Mouse (Mus musculus) cerebellum, adult 2 months (tissue): Measurements from ENCODE around the gene Aqp6. TPM values are rescaled to one million over a fixed set of nuclear protein-coding genes. Genes with fewer than 3 reads are reported as not detected.

Experiments
- DNase-seq, 2 experiments: peaks; one replicate each; pipeline ENCODE4 v3.0.0; 2021
- H3K27ac ChIP-seq: fragments of 200-500 bp; 2 replicates; pipeline ENCODE4 v1.5.1; 2012; ENCODE audit warnings: low read length, control low read depth, inconsistent platforms; ENCODE audit not compliant: insufficient read depth
- H3K27me3 ChIP-seq: fragments of 200-500 bp; 2 replicates; pipeline ENCODE4 v1.6.1; 2012; ENCODE audit warnings: inconsistent platforms, mild to moderate bottlenecking, low read length, moderate library complexity; ENCODE audit not compliant: control insufficient read depth, insufficient read depth
- H3K4me1 ChIP-seq: fragments of 200-500 bp; 2 replicates; pipeline ENCODE4 v1.6.1; 2011; ENCODE audit warnings: low read length; ENCODE audit not compliant: control insufficient read depth, insufficient read depth
- H3K4me3 ChIP-seq: fragments of 200-500 bp; replicated peaks from 2 replicates; pipeline ENCODE3; 2011; ENCODE audit warnings: mild to moderate bottlenecking, low read depth, low read length, control low read depth; ENCODE audit not compliant: insufficient read depth
- CTCF ChIP-seq: fragments of 200-500 bp; IDR thresholded peaks from 2 replicates; pipeline ENCODE4 v1.5.1; 2011; ENCODE audit warnings: low read depth, mild to moderate bottlenecking, control low read depth, low read length, moderate library complexity, borderline replicate concordance; ENCODE audit not compliant: insufficient read depth
- POLR2A ChIP-seq: fragments of 200-500 bp; IDR thresholded peaks from 2 replicates; pipeline ENCODE4 v1.6.1; 2011; ENCODE audit warnings: low read length, control low read depth, borderline replicate concordance; ENCODE audit not compliant: insufficient read depth
- WGBS: fragments of 180-500 bp; shearing (Covaris S2); methylation state at CpG from one replicate; pipeline ENCODE4 v1.1.7; 2018; 5-methylcytosine and 5-hydroxymethylcytosine counted together
- polyA plus RNA-seq: library from polyadenylated mRNA; depleted of rRNA; stranded (reverse); fragments of >200 nt; gene quantifications from 2 replicates; pipeline ENCODE4 v1.2.3, GENCODE M21; 2012; rRNA removed

The Aqp6 gene
- 29.0 and 38.4 TPM in 2 replicates for polyA plus RNA-seq

DNA sequence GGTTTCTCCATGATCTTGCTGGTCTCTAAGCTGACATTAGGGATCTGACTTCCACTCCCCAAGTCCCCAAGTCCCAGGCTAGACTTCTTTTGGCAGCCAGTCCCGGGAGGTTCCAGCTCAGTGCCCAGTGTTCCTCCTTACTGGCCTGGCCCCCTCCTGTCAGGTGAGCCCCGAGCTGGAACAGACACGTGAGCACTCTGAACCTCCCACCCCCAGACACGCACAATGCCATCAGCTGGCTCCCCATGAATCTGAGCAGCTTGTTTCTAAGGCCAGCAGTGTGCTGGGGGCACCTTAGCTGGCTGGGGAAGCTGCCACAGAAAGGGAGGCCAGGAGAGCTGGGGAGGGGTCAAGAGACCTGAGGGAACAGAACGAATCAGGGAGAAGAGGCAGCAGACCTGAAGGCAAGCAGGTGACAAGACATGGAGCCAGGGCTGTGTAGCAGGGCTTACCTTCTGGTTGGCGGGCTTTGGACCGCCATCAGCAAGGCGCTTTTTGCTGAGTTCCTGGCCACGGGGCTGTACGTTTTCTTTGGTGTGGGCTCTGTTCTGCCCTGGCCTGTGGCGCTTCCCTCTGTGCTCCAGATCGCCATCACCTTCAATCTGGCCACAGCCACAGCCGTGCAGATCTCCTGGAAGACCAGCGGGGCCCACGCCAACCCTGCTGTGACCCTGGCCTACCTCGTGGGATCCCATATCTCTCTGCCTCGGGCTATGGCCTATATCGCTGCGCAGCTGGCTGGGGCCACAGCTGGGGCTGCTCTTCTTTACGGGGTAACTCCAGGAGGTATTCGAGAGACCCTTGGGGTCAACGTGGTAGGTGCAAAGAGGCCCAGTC, at the start of gene Aqp6:
Aqp6 (plus strand) TSS at position 415 of the 837 bp plus-strand sequence.
- WGBS: 16% methylated on average over 22 of the region's 22 CpGs
- Histone ChIP-seq H3K4me1 (peaks cover 62% of the 10 kb centered on the region), H3K27me3 (no peaks in the 10 kb centered on the region), H3K4me3 (peak within 1 kb of the TSS; percentile 55), H3K27ac (peak within 1 kb of the TSS; percentile 98)
- TF ChIP-seq POLR2A: peak; percentile 23; the same call in 1 of the 2 replicates
- TF ChIP-seq CTCF: no peak
- peak; percentile 90 to 95 for DNase-seq

- Histone ChIP-seq H3K4me1 (no peaks in the 10 kb centered on the region), H3K27me3 (no peaks in the 10 kb centered on the region), H3K4me3 (no peak overlapping the region), H3K27ac (no peak overlapping the region)
- WGBS: 84% methylated on average over 6 of the region's 6 CpGs
- no peak for DNase-seq
- TF ChIP-seq POLR2A (no peak), CTCF (no peak)
These were observed 47.4 kb upstream of the Aqp6 start for GRCm38 (mm10) chr15:99553767-99554166.

- no peak for DNase-seq
- Histone ChIP-seq H3K27ac (no peak overlapping the region), H3K27me3 (no peaks in the 10 kb centered on the region), H3K4me3 (no peak overlapping the region), H3K4me1 (no peaks in the 10 kb centered on the region)
- TF ChIP-seq POLR2A (no peak), CTCF (no peak)
- 95% methylated on average over 1 of the region's 1 CpGs for WGBS
These were observed 42.3 kb upstream of the Aqp6 start for GRCm38 (mm10) chr15:99558947-99559346.

- H3K4me3 ChIP-seq: no peak overlapping the region
- DNase-seq: no peak
- WGBS: 72% methylated on average over 10 of the region's 10 CpGs
- TF ChIP-seq POLR2A (no peak), CTCF (no peak)
- H3K4me1 ChIP-seq: no peaks in the 10 kb centered on the region
- no peak overlapping the region for H3K27ac ChIP-seq
- no peaks in the 10 kb centered on the region for H3K27me3 ChIP-seq
These were observed 41.0 kb upstream of the Aqp6 start for GRCm38 (mm10) chr15:99560246-99560645.

DNA sequence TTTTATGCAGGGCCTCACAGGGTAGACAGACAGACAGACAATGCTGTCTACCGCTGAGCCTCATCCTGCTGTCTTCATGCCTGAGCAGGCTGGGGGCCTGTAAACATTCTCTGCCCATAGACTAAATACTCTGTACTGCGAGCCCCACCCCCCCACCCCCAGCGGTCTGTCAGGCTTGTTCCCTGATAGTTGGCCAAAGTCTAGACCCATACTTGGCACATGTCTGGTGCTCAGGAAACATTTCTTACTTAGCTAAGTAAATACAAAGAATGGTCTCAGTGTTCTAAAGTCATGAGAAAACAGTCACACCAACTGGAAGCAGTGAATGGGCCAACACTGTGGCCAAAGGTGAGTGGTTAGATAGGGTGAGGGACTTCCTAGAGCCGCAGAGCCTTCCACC, 33.8 kb upstream of the Aqp6 start:
- no peak for DNase-seq
- WGBS: 62% methylated on average over 4 of the region's 4 CpGs
- Histone ChIP-seq H3K4me3 (no peak overlapping the region), H3K4me1 (no peaks in the 10 kb centered on the region), H3K27me3 (no peaks in the 10 kb centered on the region), H3K27ac (no peak overlapping the region)
- TF ChIP-seq POLR2A (no peak), CTCF (no peak)

DNA sequence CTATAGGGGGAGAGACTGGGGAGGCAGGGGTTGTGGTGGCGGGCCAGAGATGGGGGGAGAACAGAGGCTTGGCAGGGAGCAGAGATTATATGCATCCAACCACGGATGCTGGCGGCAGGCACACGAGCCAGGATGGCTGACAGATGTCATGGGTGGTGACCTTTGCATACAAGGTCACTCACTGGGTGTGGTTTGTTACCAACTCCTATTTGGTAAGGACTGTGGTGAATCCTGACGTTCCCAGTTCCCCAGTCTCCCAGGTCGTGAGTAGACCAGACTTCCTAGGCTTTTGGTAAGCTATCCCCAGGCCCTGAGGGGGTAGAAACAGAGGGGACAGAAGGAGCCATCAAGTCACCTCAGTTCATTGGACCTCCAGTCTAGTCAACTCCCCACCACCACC, 32.5 kb upstream of the Aqp6 start:
- no peak overlapping the region for H3K27ac ChIP-seq
- no peak for DNase-seq
- H3K27me3 ChIP-seq: no peaks in the 10 kb centered on the region
- WGBS: 55% methylated on average over 6 of the region's 6 CpGs
- H3K4me3 ChIP-seq: no peak overlapping the region
- H3K4me1 ChIP-seq: no peaks in the 10 kb centered on the region
- no peak for TF ChIP-seq CTCF

DNA sequence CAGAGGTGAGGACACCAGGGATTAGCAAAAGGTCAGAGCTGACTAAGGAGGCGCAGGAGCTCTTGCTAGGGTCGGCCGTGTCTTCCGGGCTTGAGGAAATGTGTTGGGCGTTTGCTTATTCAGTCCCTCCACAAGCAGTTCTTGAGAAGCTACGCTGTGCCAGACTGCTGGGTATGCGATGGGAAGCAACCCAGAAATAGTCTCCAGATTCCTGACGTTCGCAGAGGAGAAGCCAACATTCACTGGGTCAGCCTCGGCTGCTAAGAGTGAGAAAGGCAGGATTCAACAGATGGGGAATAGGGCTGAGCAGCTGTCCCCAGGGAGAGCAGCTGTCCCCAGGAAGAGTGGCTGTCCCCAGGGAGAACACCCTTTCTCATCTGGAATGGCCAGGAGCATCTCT, 32.1 kb upstream of the Aqp6 start:
- H3K4me1 ChIP-seq: no peaks in the 10 kb centered on the region
- no peak overlapping the region for H3K27ac ChIP-seq
- WGBS: 26% methylated on average over 10 of the region's 10 CpGs
- no peak overlapping the region for H3K4me3 ChIP-seq
- no peak for DNase-seq
- TF ChIP-seq POLR2A (no peak), CTCF (no peak)
- no peaks in the 10 kb centered on the region for H3K27me3 ChIP-seq

- TF ChIP-seq POLR2A (no peak), CTCF (no peak)
- DNase-seq: peak; percentile 52 to 59
- WGBS: 25% methylated on average over 25 of the region's 26 CpGs
These were observed 22.3 kb upstream of the Aqp6 start, which contains the start of gene Aqp2 for GRCm38 (mm10) chr15:99578802-99579485. Gene Aqp2, plus strand, starts transcription at chr15:99579055.

More at GRCm38 (mm10) chr15:99578802-99579485, 22.3 kb upstream of the Aqp6 start, which contains the start of gene Aqp2:
- H3K27ac ChIP-seq: no peak within 1 kb of the TSS
- no peak within 1 kb of the TSS for H3K4me3 ChIP-seq
- peaks cover 12% of the 10 kb centered on the region for H3K4me1 ChIP-seq
- no peaks in the 10 kb centered on the region for H3K27me3 ChIP-seq
